Mouse (Mus musculus) ES-E14 (cell line): Measurements from ENCODE around the gene Ankrd6.

Experiments
- CHD2 ChIP-seq: IDR thresholded peaks from 2 replicates; pipeline ENCODE4 v1.6.1; 2014; ENCODE audit warnings: mild to moderate bottlenecking, low read depth, low read length, inconsistent platforms
- HCFC1 ChIP-seq: IDR thresholded peaks from 2 replicates; pipeline ENCODE4 v1.6.1; 2012; ENCODE audit warnings: low read length, inconsistent platforms, borderline replicate concordance; ENCODE audit not compliant: insufficient read depth
- MAFK ChIP-seq: IDR thresholded peaks from 2 replicates; pipeline ENCODE4 v1.6.1; 2014; ENCODE audit warnings: mild to moderate bottlenecking, low read depth, low read length, inconsistent platforms; ENCODE audit not compliant: insufficient read depth
- ZNF384 ChIP-seq: IDR thresholded peaks from 2 replicates; pipeline ENCODE4 v1.6.1; 2012; ENCODE audit warnings: low read depth, low read length, inconsistent platforms

- TF ChIP-seq ZNF384: no peak
- TF ChIP-seq MAFK: no peak
- no peak for TF ChIP-seq HCFC1
- TF ChIP-seq CHD2: no peak
Observed at GRCm38 (mm10) chr4:32874669-32875068, 76.0 kb downstream of the Ankrd6 start.
